Mouse (Mus musculus) megakaryocyte-erythroid progenitor cell, adult 5 weeks (primary cell): ENCODE results near the gene Tnfsf13b. TPM values are rescaled to one million over a fixed set of nuclear protein-coding genes. Genes with fewer than 3 reads are reported as not detected.

Source experiments
- polyA plus RNA-seq: library from polyadenylated mRNA; stranded (reverse); fragments of >175 nt; gene quantifications from 2 replicates; pipeline ENCODE4 v1.2.3, GENCODE M21; 2012

Tnfsf13b gene
- polyA plus RNA-seq, result 1.4 and 1.7 TPM in 2 replicates

DNA sequence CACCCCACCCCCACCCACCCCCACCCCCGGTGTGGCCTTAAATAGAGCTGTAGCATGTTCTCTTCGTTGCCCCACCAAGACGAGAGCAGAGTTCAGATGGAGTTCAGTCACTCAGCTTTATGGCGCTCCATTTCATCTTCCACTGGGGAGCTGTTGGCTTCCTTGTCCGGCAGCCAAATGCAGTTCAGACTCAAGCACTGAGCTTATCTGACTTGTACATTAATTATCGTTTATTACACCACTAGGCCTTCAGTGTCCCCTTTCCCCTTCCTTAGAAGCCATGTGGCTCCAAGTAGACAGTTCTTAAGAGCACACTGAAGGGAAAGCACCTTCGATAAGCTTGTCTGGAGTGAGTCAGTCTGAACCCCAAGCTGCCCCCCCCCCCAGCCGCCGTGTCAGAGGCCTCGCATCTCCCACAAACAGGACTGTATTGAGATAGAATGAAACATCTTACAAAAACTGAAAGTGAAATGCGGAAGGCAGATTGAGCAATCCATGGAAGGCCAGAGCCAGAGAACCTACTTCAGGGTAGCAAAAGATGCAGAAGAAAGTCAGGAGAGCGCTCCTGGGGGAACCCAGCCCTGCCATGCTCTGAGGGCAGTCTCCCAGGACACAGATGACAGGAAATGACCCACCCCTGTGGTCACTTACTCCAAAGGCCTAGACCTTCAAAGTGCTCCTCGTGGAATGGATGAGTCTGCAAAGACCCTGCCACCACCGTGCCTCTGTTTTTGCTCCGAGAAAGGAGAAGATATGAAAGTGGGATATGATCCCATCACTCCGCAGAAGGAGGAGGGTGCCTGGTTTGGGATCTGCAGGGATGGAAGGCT lies at the start of gene Tnfsf13b:
Gene Tnfsf13b, plus strand, starts transcription at position 312 of the 830 bp plus-strand sequence.

DNA sequence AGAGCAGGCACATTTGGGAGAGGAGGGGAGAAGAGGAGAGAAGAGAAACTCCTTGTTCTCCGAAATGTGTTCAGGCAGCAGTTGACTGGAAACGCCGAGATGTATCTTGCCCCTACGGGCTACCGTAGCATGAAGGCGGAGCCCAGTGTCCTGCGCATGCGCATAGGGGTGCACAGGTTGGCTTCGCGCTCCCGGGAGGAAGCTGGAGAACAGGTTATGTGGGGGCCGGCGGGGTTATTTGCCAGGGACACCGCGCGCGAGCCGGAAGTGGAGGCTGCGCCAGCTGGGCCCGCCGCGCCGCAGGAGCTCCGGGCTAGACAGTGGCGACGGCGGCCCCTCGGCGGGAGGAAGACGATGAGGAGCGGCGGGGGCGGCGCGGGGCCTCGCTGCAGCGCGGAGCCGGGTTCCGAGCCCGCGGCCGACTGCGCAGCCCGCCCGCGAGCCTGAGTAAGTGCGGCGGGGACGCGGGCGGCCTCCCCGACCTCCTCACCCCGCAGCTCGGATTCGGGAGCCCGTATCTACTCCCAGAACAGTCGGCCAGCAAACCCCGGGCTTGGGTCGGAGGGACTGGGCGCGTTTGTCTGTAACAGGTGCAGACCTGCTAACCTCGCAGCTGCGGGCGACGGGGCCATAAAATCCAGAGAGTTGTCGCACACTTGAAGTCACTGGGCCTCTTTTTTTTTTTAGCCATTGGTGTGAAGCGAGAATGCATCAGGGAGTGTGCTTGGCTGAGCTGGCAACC lies 28.5 kb upstream of the Tnfsf13b start, which contains the start of the genes Lig4 and Abhd13:
Gene Lig4, minus strand, starts transcription at position 114 of the 742 bp plus-strand sequence.
Gene Abhd13, plus strand, starts transcription at position 135 of the 742 bp plus-strand sequence.

Other genes with a start within 250 kb of the Tnfsf13b start
- 0.02 TPM in 1 of 2 replicates, not detected in the other for gene Fam155a, start 235.3 kb upstream of the Tnfsf13b start, polyA plus RNA-seq
- not detected in 2 replicates for gene Gm10217, start 142.2 kb upstream of the Tnfsf13b start, polyA plus RNA-seq
- gene Lig4, start 28.8 kb upstream of the Tnfsf13b start, polyA plus RNA-seq, result 0.10 and 0.33 TPM in 2 replicates
- gene Abhd13, start 28.8 kb upstream of the Tnfsf13b start, polyA plus RNA-seq, result 0.98 and 1.0 TPM in 2 replicates
- 0.02 TPM in 1 of 2 replicates, not detected in the other for gene Myo16, start 147.4 kb downstream of the Tnfsf13b start, polyA plus RNA-seq